Mouse (Mus musculus): ENCODE results near the gene Tenm4.

DNA sequence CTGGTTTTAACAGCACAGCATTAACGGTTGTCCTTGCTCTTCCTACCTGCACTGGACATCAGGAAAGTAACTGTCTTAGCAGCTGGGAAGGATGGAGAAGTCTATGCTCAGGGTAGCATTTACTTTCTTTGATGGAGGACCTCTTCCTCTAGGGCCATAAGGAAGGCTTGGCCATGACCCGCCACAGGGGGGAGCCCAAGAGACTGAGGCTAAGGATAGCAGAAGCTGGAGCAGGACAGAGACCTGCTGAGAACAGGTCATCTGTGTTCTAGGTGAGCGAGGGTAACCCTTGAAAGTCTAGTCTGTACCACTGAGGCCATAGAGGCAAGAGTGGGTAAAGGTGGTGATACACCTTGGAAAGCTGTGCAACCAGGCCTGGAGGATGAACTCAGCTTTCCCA, 19.8 kb upstream of the Tenm4 start:
- peak; percentile 31; the same call in 1 of the 2 replicates for TF ChIP-seq CTCF (IDR thresholded peaks at IDR 0.05; ENCODE audit: borderline replicate concordance, insufficient read depth, low read depth, low read length)
- TF ChIP-seq POLR2A (IDR thresholded peaks at IDR 0.05; ENCODE audit: borderline replicate concordance, insufficient read depth, low read length) = no peak
